ENCODE assay signal across 8 mouse cellular contexts in the genomic region with DNA sequence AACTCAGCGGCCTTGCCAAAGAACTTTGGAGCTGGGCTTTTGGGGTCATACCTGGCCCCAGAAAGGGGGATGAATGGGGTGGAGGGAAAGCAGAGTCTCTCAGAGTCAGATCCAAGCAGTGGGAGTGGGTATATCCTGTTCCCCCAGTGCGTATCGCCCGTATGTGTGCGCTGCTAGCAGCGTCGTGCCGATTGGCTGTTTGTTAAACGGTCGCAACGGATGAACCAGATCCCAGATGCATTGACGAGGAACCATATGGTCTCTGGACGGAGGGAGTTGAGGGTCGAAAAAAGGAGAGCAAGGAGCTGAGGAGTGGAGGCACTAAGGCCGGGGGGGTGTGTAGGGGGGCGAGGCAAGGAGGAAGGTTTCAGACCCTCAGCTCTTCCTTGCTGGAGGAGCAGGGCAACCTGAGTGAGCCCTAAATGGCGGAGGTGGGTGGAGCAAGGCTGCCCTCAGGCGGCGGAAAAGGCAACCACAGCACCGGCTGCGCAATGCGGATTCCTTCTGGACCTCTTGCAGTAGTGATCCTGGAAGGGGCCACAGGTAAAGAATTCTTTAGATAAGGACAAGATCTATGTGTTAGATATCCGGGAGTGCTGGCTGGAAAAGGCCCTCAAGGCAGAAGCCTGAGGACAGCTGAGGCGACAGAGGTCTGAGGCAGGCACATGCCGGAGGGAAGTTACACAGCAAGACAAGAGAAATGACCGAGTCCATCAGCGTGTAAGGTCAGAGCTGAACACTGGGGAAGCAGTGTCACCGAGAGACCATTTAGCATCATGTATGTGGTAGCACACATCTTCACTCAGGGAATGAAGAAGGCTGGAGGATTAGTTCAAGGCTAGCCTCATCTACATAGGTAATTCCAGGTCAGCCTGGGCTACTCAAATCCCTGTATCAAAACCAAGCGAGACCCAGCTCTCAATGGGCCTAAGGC. TPM values are rescaled to one million over a fixed set of nuclear protein-coding genes. Genes with fewer than 3 reads are reported as not detected.
DNase-seq lines count a peak whose midpoint lies in the region; ATAC-seq lines count a peak whose summit lies in the region.

No protein-coding gene starts in this region.

- no peaks in the 10 kb centered on the region; the same call in 1 of the 2 replicates for H3K27me3 ChIP-seq in forebrain, embryonic 15.5 days

- peak overlapping the region; percentile 67 for H3K27ac ChIP-seq in forebrain, embryonic 15.5 days (replicated peaks)

- ATAC-seq in forebrain, embryonic 15.5 days (replicated peaks), result peak; percentile 65
- peak; percentile 71 to 75 for ATAC-seq in hematopoietic stem cell, adult 5-6 weeks (replicated peaks in 1 of 2; ENCODE audit: insufficient read depth in 1 of 2, low FRiP score in 2 of 2, low TSS enrichment in 1 of 2, low read depth in 1 of 2, poor library complexity in 2 of 2, severe bottlenecking in 2 of 2)

- peak; percentile 74 for DNase-seq in Muller cell, postnatal 12 days (ENCODE audit: inconsistent ontology term)
- DNase-seq in cerebellum, adult 11-12 months, result peak; percentile 85
- DNase-seq in layer of hippocampus, postnatal 14 days (ENCODE audit: low spot score in 2 of 2), result peak; percentile 84 to 88
- DNase-seq in lung, postnatal 10 days, result peak; percentile 82
- peak; percentile 65 for DNase-seq in retina, postnatal 7 days (ENCODE audit: low read depth, low spot score)
- DNase-seq in yolk sac, embryonic 10.5 days (ENCODE audit: low spot score), result peak; percentile 75

- no peaks in the 10 kb centered on the region for H3K9me3 ChIP-seq in forebrain, embryonic 15.5 days

- H3K36me3 ChIP-seq in forebrain, embryonic 15.5 days, result no peaks in the 10 kb centered on the region

- WGBS in forebrain, embryonic 15.5 days, result 12% methylated on average over 29 of the region's 29 CpGs

- peak overlapping the region; percentile 60 for H3K4me3 ChIP-seq in forebrain, embryonic 15.5 days

- peak overlapping the region; percentile 78 for H3K4me2 ChIP-seq in forebrain, embryonic 15.5 days (replicated peaks)

- H3K4me1 ChIP-seq in forebrain, embryonic 15.5 days, result peaks cover 55% of the 10 kb centered on the region

- H3K9ac ChIP-seq in forebrain, embryonic 15.5 days (replicated peaks), result peak overlapping the region; percentile 49

RNA-seq across cellular contexts. Expression of gene Pnmal2, which starts 5.7 kb away (rescaled TPM):
- 87.4 and 102 TPM in 2 replicates for polyA plus RNA-seq in forebrain, embryonic 15.5 days (2015; fragmentation: Nextera tagmentation; extraction: Ambion mirVana)
- 0.25 TPM in 1 of 2 replicates, not detected in the other for total RNA-seq in hematopoietic stem cell, adult 5-6 weeks (2017)
- total RNA-seq in layer of hippocampus, postnatal 14 days (2021), result 100 to 1,000 TPM; 240 to 246 TPM

RNA-seq across cellular contexts. Expression of gene Pnmal1, which starts 9.3 kb away (rescaled TPM):
- polyA plus RNA-seq in forebrain, embryonic 15.5 days (2015; fragmentation: Nextera tagmentation; extraction: Ambion mirVana), result 47.9 and 53.1 TPM in 2 replicates
- not detected in 2 replicates for total RNA-seq in hematopoietic stem cell, adult 5-6 weeks (2017)
- 10 to 100 TPM; 72.5 to 74.5 TPM for total RNA-seq in layer of hippocampus, postnatal 14 days (2021)

RNA-seq across cellular contexts. Expression of gene Calm3, which starts 26.3 kb away (rescaled TPM):
- 291 and 305 TPM in 2 replicates for polyA plus RNA-seq in forebrain, embryonic 15.5 days (2015; fragmentation: Nextera tagmentation; extraction: Ambion mirVana)
- 391 and 520 TPM in 2 replicates for total RNA-seq in hematopoietic stem cell, adult 5-6 weeks (2017)
- total RNA-seq in layer of hippocampus, postnatal 14 days (2021), result 1,000 to 10,000 TPM; 2,318 to 2,416 TPM

RNA-seq across cellular contexts. Expression of gene Gm42372, which starts 32.7 kb away (rescaled TPM):
- polyA plus RNA-seq in forebrain, embryonic 15.5 days (2015; fragmentation: Nextera tagmentation; extraction: Ambion mirVana), result 3.7 and 4.3 TPM in 2 replicates
- 0.99 and 1.6 TPM in 2 replicates for total RNA-seq in hematopoietic stem cell, adult 5-6 weeks (2017)
- 10 to 100 TPM; 46.2 to 49.3 TPM for total RNA-seq in layer of hippocampus, postnatal 14 days (2021)

RNA-seq across cellular contexts. Expression of gene Ccdc8, which starts 42.3 kb away (rescaled TPM):
- 6.8 and 7.0 TPM in 2 replicates for polyA plus RNA-seq in forebrain, embryonic 15.5 days (2015; fragmentation: Nextera tagmentation; extraction: Ambion mirVana)
- total RNA-seq in hematopoietic stem cell, adult 5-6 weeks (2017), result 12.1 and 13.4 TPM in 2 replicates
- total RNA-seq in layer of hippocampus, postnatal 14 days (2021), result 1 to 10 TPM; 3.0 to 3.1 TPM

Comparison
In these comparisons a context has a peak if more than half of its experiments do, and no peak if none do; other contexts are left out.
1. Peak in every context shown above with its lines: DNase-seq, ATAC-seq, H3K4me3 ChIP-seq and H3K27ac ChIP-seq.
2. RNA of gene Pnmal2, which starts 5.7 kb away (total RNA-seq): 240 to 246 TPM in layer of hippocampus, postnatal 14 days; 0.25 TPM in hematopoietic stem cell, adult 5-6 weeks; every median in the first group is over 100 times any median in the second.
3. RNA of gene Pnmal1, which starts 9.3 kb away (total RNA-seq): 72.5 to 74.5 TPM in layer of hippocampus, postnatal 14 days; not detected in hematopoietic stem cell, adult 5-6 weeks; every median in the first group is over 10 times any median in the second.